Mouse (Mus musculus): ENCODE measurements around the gene Gm3727. TPM values are rescaled to one million over a fixed set of nuclear protein-coding genes. Genes with fewer than 3 reads are reported as not detected.
"Not testable (repeated sequence)": the region's sequence is repeated elsewhere in the genome, so short reads cannot be mapped to it uniquely, and the experiment has no call there.

Gene Gm3727
- total RNA-seq (2021), result not detected

- intact Hi-C loops (cut with DNase I); DNase-seq (ENCODE audit: low spot score): not testable (repeated sequence)
These were observed at the start of gene Gm3727 for GRCm38 (mm10) chr14:7264614-7265013. Gm3727 (minus strand) TSS chr14:7264714.

GRCm38 (mm10) chr14:7243498-7243897 lies 21.0 kb downstream of the Gm3727 start:
- DNase-seq (ENCODE audit: low spot score); intact Hi-C loops (cut with DNase I): not testable (repeated sequence)

Other genes with a start within 250 kb of the Gm3727 start
- gene Gm10406, start 237.3 kb downstream of the Gm3727 start, total RNA-seq (2021), result under 1 TPM in 1 of 2 experiments, not detected in 1; 0.17 TPM
- gene Gm3685, start 219.7 kb downstream of the Gm3727 start, total RNA-seq (2021), result not detected
- gene Gm3696, start 164.1 kb downstream of the Gm3727 start, total RNA-seq (2021), result under 1 TPM in 1 of 2 experiments, not detected in 1; 0.22 TPM
- gene Gm6676, start 139.3 kb downstream of the Gm3727 start, total RNA-seq (2021), result not detected
- gene Gm3512, start 90.2 kb downstream of the Gm3727 start, total RNA-seq (2021), result under 1 TPM; 0.14 to 0.26 TPM
- gene Gm16434, start 70.2 kb downstream of the Gm3727 start, total RNA-seq (2021), result not detected
- gene Gm3739, start 50.3 kb upstream of the Gm3727 start, total RNA-seq (2021), result under 1 TPM; 0.25 to 0.26 TPM
- gene Gm5797, start 67.7 kb upstream of the Gm3727 start, total RNA-seq (2021), result not detected
- not detected for gene Gm8374, start 100.4 kb upstream of the Gm3727 start, total RNA-seq (2021)
- gene Gm3755, start 186.2 kb upstream of the Gm3727 start, total RNA-seq (2021), result not detected
- under 1 TPM in 1 of 2 experiments, not detected in 1; 0.22 TPM for gene Gm3752, start 219.0 kb upstream of the Gm3727 start, total RNA-seq (2021)

Measured in heart, postnatal 25 days (tissue).